Mouse (Mus musculus) heart, embryonic 11.5 days (tissue): ENCODE results near the gene Gipc3. TPM values are rescaled to one million over a fixed set of nuclear protein-coding genes. Genes with fewer than 3 reads are reported as not detected.

Experiments
- ATAC-seq: fragments of 200-750 bp; cut with Nextera tagmentation; replicated peaks from 2 replicates; pipeline ENCODE4 v1.8.0; 2017; ENCODE audit warnings: moderate library complexity; ENCODE audit not compliant: insufficient number of reproducible peaks, low FRiP score, low TSS enrichment
- H3K27ac ChIP-seq: fragments of 300-500 bp; sonication (generic); 2 replicates; pipeline ENCODE4 v1.5.1; 2014; ENCODE audit warnings: mild to moderate bottlenecking, low read depth, low read length
- H3K27me3 ChIP-seq: fragments of 300-500 bp; sonication (generic); 2 replicates; pipeline ENCODE4 v1.6.1; 2014; ENCODE audit warnings: mild to moderate bottlenecking, low read length, mixed read lengths; ENCODE audit not compliant: control insufficient read depth, insufficient read depth
- H3K36me3 ChIP-seq: fragments of 300-500 bp; sonication (generic); 2 replicates; pipeline ENCODE4 v1.6.1; 2014; ENCODE audit warnings: mild to moderate bottlenecking, low read length, moderate library complexity, mixed read lengths; ENCODE audit not compliant: control insufficient read depth, insufficient read depth
- H3K4me1 ChIP-seq: fragments of 300-500 bp; sonication (generic); 2 replicates; pipeline ENCODE4 v1.6.1; 2014; ENCODE audit warnings: low read length; ENCODE audit not compliant: control insufficient read depth, insufficient read depth
- H3K4me2 ChIP-seq: fragments of 300-500 bp; sonication (generic); 2 replicates; pipeline ENCODE4 v1.6.1; 2014; ENCODE audit warnings: mild to moderate bottlenecking, moderate library complexity
- H3K4me3 ChIP-seq: fragments of 300-500 bp; sonication (generic); 2 replicates; pipeline ENCODE4 v1.5.1; 2014; ENCODE audit warnings: low read depth, low read length
- H3K9ac ChIP-seq: fragments of 300-500 bp; sonication (generic); 2 replicates; pipeline ENCODE4 v1.6.1; 2014; ENCODE audit warnings: mild to moderate bottlenecking, low read depth, low read length, moderate library complexity
- H3K9me3 ChIP-seq: fragments of 300-500 bp; sonication (generic); replicated peaks from 2 replicates; pipeline ENCODE4 v1.6.1; 2016; ENCODE audit warnings: low read length; ENCODE audit not compliant: control insufficient read depth
- WGBS: fragments of 180-500 bp; shearing (Covaris S2); extraction: QIAGEN DNeasy Blood & Tissue Kit; methylation state at CpG from one replicate; pipeline ENCODE4 v1.1.7; 2014; ENCODE audit not compliant: insufficient replicate concordance; 5-methylcytosine and 5-hydroxymethylcytosine counted together
- polyA plus RNA-seq: library from polyadenylated mRNA; unstranded; fragments of >200 nt; fragmentation: Nextera tagmentation; extraction: Ambion mirVana; gene quantifications from 2 replicates; pipeline ENCODE4 v1.2.1, GENCODE M21; 2014

The Gipc3 gene
- polyA plus RNA-seq, 1 experiment from 2014 or later: not detected

DNA sequence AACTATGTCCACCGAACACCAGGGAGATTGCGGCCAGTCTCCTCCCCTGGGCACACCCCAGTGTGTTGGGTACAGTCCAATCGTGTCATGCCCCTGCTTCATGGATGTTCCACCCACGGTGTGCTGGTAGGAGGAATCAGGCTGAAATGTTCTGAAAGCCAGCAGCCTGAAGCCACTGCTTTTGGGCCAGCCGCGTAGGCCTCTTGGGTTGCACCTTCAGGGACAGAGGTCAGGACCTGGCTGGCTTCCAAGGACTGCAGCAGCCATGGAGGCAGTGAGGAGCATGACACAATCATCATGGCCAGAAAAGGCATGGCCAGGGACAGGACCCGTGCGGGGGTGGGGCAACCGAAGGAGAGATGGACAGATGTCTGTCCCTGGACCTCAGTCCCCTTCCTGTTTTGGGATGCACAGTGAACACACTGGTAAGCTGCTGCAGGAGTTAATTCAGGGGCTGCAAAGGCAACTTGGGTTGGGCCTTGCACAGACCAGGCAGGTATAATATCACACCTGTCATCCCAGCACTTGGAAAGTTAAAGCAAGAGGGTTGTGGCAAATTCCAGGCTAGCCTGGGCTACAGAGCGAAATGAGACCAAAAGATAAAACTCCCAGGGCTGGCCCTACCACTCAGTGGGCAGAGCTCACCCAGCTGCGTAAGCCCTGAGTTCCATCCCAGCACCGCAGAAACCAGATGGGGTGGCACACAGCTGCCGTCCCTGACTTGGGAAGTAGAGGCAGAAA lies 24.3 kb downstream of the Gipc3 start:
- no peak for ATAC-seq
- no peaks in the 10 kb centered on the region for H3K27me3 ChIP-seq
- H3K27ac ChIP-seq: no peak overlapping the region
- peaks cover 37% of the 10 kb centered on the region for H3K4me1 ChIP-seq
- H3K9me3 ChIP-seq: no peaks in the 10 kb centered on the region
- H3K9ac ChIP-seq: peak overlapping the region; percentile 72; the same call in 1 of the 2 replicates
- peaks cover 25% of the 10 kb centered on the region for H3K36me3 ChIP-seq
- 87% methylated on average over 13 of the region's 13 CpGs for WGBS
- peak overlapping the region; percentile 87 for H3K4me2 ChIP-seq
- H3K4me3 ChIP-seq: no peak overlapping the region

DNA sequence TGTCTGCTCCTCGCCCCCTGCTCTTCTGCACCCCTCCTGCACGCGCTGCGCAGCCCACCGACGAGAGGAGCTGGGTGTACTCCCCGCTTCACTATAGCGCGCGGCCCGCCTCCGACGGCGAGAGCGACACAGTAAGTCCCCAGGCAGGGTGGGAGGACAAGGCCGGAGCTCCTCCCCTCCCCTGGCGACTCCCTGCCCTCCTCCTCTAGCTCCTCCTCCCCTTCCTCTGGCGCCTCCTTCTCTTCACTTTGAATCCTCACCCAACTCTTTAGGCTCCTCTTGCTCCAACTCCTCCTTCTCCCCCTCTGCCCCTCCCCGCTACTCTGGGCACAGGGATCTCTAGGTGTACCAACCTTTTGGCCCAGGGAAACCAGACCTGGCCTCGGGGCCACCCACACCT lies 25.8 kb downstream of the Gipc3 start:
- no peaks in the 10 kb centered on the region for H3K27me3 ChIP-seq
- peaks cover 19% of the 10 kb centered on the region for H3K36me3 ChIP-seq
- WGBS: 8% methylated on average over 20 of the region's 20 CpGs
- H3K4me1 ChIP-seq: peaks cover 34% of the 10 kb centered on the region
- no peaks in the 10 kb centered on the region for H3K9me3 ChIP-seq
- no peak for ATAC-seq
- H3K27ac ChIP-seq: no peak overlapping the region
- H3K9ac ChIP-seq: peak overlapping the region; percentile 66
- H3K4me3 ChIP-seq: peak overlapping the region; percentile 28
- H3K4me2 ChIP-seq: peak overlapping the region; percentile 63

DNA sequence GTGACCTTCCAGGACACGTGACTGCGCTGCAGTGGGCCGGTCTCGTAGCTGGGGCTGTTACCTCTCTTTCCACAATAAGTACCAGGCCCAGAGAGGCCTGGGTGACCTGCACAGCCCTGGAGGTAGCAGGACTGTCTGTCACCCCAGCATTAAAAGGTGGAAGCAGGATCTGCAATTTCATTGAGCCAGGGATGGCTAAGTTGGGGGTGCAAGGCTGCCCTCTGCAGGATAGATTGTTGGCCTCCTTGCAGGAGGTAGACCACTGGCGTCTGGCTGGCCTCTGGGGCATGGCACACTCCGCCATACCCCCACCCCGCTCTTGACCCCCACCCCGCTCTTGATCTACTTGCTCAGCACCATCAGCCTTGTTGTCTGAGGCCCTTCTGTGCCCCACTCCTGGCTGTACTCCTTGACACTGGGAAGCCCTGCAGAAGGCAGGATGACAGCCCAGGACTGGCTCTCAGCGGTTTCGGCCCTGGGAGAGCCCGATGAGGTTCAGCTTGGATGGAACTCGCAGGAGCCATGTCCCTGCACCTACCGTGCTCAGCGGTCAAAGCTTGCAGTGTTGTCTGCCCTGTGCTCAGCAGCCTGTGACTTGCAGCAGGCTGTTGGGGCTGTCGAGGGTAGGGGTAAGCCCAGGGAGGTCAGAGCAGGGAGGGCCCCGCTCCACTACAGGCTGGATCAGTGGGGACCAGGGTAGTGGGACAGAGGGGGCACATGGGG lies 26.6 kb downstream of the Gipc3 start:
- Histone ChIP-seq H3K9me3 (no peaks in the 10 kb centered on the region), H3K9ac (peak overlapping the region; percentile 66; the same call in 1 of the 2 replicates), H3K36me3 (peaks cover 23% of the 10 kb centered on the region), H3K27ac (no peak overlapping the region), H3K4me1 (peaks cover 26% of the 10 kb centered on the region), H3K27me3 (no peaks in the 10 kb centered on the region), H3K4me3 (peak overlapping the region; percentile 28), H3K4me2 (peak overlapping the region; percentile 63)
- WGBS: 46% methylated on average over 16 of the region's 16 CpGs
- no peak for ATAC-seq

- Histone ChIP-seq H3K4me2 (no peak overlapping the region), H3K4me1 (peaks cover 26% of the 10 kb centered on the region), H3K27me3 (no peaks in the 10 kb centered on the region), H3K4me3 (no peak overlapping the region), H3K27ac (no peak overlapping the region), H3K9me3 (no peaks in the 10 kb centered on the region), H3K9ac (no peak overlapping the region), H3K36me3 (peaks cover 29% of the 10 kb centered on the region)
- no peak for ATAC-seq
- WGBS: 89% methylated on average over 16 of the region's 16 CpGs
Observed at GRCm38 (mm10) chr10:81315587-81315986, 27.5 kb downstream of the Gipc3 start.

GRCm38 (mm10) chr10:81314201-81314600 lies 28.9 kb downstream of the Gipc3 start:
- H3K36me3 ChIP-seq: peaks cover 35% of the 10 kb centered on the region
- no peaks in the 10 kb centered on the region for H3K9me3 ChIP-seq
- no peak overlapping the region for H3K4me3 ChIP-seq
- ATAC-seq: no peak
- no peak overlapping the region for H3K4me2 ChIP-seq
- 81% methylated on average over 7 of the region's 7 CpGs for WGBS
- no peak overlapping the region for H3K9ac ChIP-seq
- H3K27me3 ChIP-seq: no peaks in the 10 kb centered on the region
- peaks cover 20% of the 10 kb centered on the region for H3K4me1 ChIP-seq
- no peak overlapping the region for H3K27ac ChIP-seq

DNA sequence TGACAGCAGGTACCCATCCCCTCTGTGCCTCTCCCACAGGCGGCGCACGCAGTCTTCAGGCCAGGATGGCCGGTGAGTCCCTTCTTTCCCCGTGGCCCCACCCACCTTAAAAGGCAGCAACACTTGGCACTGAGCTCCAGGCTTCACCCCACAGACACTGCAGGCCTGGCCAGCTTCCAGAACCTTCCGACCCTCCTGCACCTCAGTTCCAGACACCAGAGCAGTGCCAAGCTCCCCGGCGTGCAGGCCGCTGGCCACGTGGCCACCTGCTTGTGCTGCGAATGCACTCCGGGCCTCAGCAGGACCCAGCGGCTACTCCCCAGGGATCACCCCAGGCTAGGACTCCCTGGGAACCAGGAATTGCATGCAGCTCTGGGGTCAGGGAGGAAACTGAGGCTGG lies 29.5 kb downstream of the Gipc3 start:
- 93% methylated on average over 13 of the region's 13 CpGs for WGBS
- ATAC-seq: no peak

GRCm38 (mm10) chr10:81309571-81309970 lies 33.5 kb downstream of the Gipc3 start:
- H3K27me3 ChIP-seq: no peaks in the 10 kb centered on the region
- no peak overlapping the region for H3K4me3 ChIP-seq
- peaks cover 55% of the 10 kb centered on the region for H3K36me3 ChIP-seq
- no peak for ATAC-seq
- H3K9me3 ChIP-seq: no peaks in the 10 kb centered on the region
- H3K9ac ChIP-seq: no peak overlapping the region
- no peak overlapping the region for H3K27ac ChIP-seq
- peaks cover 2% of the 10 kb centered on the region for H3K4me1 ChIP-seq
- no peak overlapping the region for H3K4me2 ChIP-seq
- 86% methylated on average over 5 of the region's 5 CpGs for WGBS

More for the DNA sequence above, 29.5 kb downstream of the Gipc3 start:
- peaks cover 40% of the 10 kb centered on the region for H3K36me3 ChIP-seq
- H3K4me2 ChIP-seq: no peak overlapping the region
- H3K9ac ChIP-seq: no peak overlapping the region
- no peaks in the 10 kb centered on the region for H3K27me3 ChIP-seq
- H3K4me1 ChIP-seq: peaks cover 14% of the 10 kb centered on the region
- H3K9me3 ChIP-seq: no peaks in the 10 kb centered on the region
- no peak overlapping the region for H3K27ac ChIP-seq
- no peak overlapping the region for H3K4me3 ChIP-seq

DNA sequence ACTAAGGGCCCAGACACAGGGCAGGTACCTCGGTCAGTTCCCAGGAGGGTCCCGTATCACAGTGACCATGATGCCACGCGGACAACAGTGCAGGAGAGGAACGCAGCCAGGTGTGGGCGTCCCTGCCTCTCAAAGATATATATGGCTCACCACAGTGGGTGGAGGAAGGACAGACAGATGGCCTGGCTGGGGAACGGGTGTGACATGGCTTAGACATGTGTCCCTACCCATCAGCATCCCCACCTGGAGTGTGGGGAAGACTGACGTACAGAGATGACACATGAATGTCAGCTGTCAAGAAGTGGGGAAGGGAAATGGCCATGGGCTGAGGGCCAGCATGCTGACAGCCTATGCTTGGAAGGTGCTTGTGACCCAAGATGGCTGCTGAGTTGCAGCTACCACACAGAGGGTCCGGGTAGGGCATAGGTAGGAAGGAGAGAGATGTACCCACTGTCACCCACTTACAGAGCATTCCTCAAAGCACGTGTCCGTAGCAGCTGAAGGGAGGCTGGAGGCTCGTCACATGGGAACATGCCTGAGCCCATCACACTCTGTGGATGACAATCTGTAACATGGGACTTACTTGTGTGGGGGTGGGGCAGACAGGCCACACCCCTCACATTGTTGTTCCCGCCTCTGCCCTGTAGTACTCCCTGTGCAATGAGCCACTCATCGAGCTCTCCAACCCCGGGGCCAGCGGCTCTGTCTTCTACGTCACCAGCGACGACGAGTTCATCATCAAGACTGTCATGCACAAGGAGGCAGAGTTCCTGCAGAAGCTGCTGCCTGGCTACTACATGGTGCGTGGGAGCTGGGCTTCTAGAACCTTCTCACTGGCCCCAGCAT lies 36.0 kb downstream of the Gipc3 start:
- H3K4me2 ChIP-seq: no peak overlapping the region
- no peak for ATAC-seq
- H3K27me3 ChIP-seq: no peaks in the 10 kb centered on the region
- H3K36me3 ChIP-seq: peaks cover 42% of the 10 kb centered on the region
- peaks cover 26% of the 10 kb centered on the region for H3K4me1 ChIP-seq
- no peak overlapping the region for H3K9ac ChIP-seq
- WGBS: 89% methylated on average over 21 of the region's 21 CpGs
- H3K4me3 ChIP-seq: no peak overlapping the region
- no peak overlapping the region for H3K27ac ChIP-seq
- no peaks in the 10 kb centered on the region for H3K9me3 ChIP-seq
